Mouse (Mus musculus) c-Kit-positive CD71-positive TER-119-negative erythroid progenitor cells, embryonic 14.5 days (primary cell): ENCODE data around the gene Rhox1.
"Not testable (repeated sequence)": the region's sequence is repeated elsewhere in the genome, so short reads cannot be mapped to it uniquely, and the experiment has no call there.

ENCODE experiments used
- DNase-seq: peaks from one replicate; pipeline ENCODE4 v3.0.0-alpha.2; 2013; ENCODE audit warnings: low read depth

The Rhox1 gene

GRCm38 (mm10) chrX:37222158-37222557 lies at the start of gene Rhox1:
Rhox1 (minus strand) TSS chrX:37222258.
- not testable (repeated sequence) for DNase-seq

- DNase-seq: not testable (repeated sequence)
These were observed 43.0 kb upstream of the Rhox1 start, which contains the start of gene Rhox4a for GRCm38 (mm10) chrX:37265038-37265437. Rhox4a (plus strand) TSS chrX:37265338.

GRCm38 (mm10) chrX:37249619-37250018 lies 27.6 kb upstream of the Rhox1 start, which contains the start of gene Rhox3a:
Rhox3a (plus strand) TSS chrX:37249919.
- DNase-seq: not testable (repeated sequence)

GRCm38 (mm10) chrX:37244676-37245075 lies 22.6 kb upstream of the Rhox1 start, which contains the start of gene Rhox2a:
Rhox2a (plus strand) TSS chrX:37244976.
- DNase-seq: not testable (repeated sequence)

- no peak for DNase-seq
These were observed 11.1 kb downstream of the Rhox1 start, which contains the start of gene Gm9 for GRCm38 (mm10) chrX:37210941-37211340. Gm9 (minus strand) TSS chrX:37211041.

- no peak for DNase-seq
These were observed 23.4 kb downstream of the Rhox1 start for GRCm38 (mm10) chrX:37198676-37199075.

GRCm38 (mm10) chrX:37191744-37192379 lies 30.2 kb downstream of the Rhox1 start:
- no peak for DNase-seq

- DNase-seq: peak; percentile 63
These were observed 30.8 kb downstream of the Rhox1 start, which contains the start of the genes Ndufa1 and Rnf113a1 for GRCm38 (mm10) chrX:37191105-37191743. Ndufa1 (minus strand) TSS chrX:37191163. Rnf113a1 (plus strand) TSS chrX:37191245.

GRCm38 (mm10) chrX:37190755-37191104 lies 31.3 kb downstream of the Rhox1 start:
- DNase-seq: no peak

GRCm38 (mm10) chrX:37184401-37184800 lies 37.7 kb downstream of the Rhox1 start:
- DNase-seq: not testable (repeated sequence)

- no peak for DNase-seq
These were observed 53.3 kb downstream of the Rhox1 start, which contains the start of gene Akap14 for GRCm38 (mm10) chrX:37168742-37169141. Akap14 (minus strand) TSS chrX:37168842.

- DNase-seq: peak; percentile 43
These were observed 55.0 kb downstream of the Rhox1 start for GRCm38 (mm10) chrX:37167085-37167484.
